Mouse (Mus musculus) embryonic facial prominence, embryonic 14.5 days (tissue): ENCODE results near the gene Ctr9. TPM values are rescaled to one million over a fixed set of nuclear protein-coding genes. Genes with fewer than 3 reads are reported as not detected.

ENCODE experiments used
- ATAC-seq: fragments of 200-750 bp; cut with Nextera tagmentation; 2 replicates; pipeline ENCODE4 v1.8.0; 2017; ENCODE audit warnings: low read depth, moderate number of reproducible peaks, moderate TSS enrichment
- DNase-seq: peaks from one replicate; pipeline ENCODE4 v3.0.0-alpha.2; 2015; ENCODE audit warnings: low spot score
- H3K27ac ChIP-seq: fragments of 300-500 bp; sonication (generic); replicated peaks from 2 replicates; pipeline ENCODE4 v1.5.1; 2014; ENCODE audit warnings: low read depth, mild to moderate bottlenecking, low read length, moderate library complexity
- H3K27me3 ChIP-seq: fragments of 300-500 bp; sonication (generic); replicated peaks from 2 replicates; pipeline ENCODE4 v1.6.1; 2014; ENCODE audit warnings: low read length; ENCODE audit not compliant: control insufficient read depth, insufficient read depth
- H3K36me3 ChIP-seq: fragments of 300-500 bp; sonication (generic); 2 replicates; pipeline ENCODE4 v1.6.1; 2014; ENCODE audit warnings: low read length, mixed read lengths; ENCODE audit not compliant: control insufficient read depth, insufficient read depth
- H3K4me1 ChIP-seq: fragments of 300-500 bp; sonication (generic); 2 replicates; pipeline ENCODE4 v1.6.1; 2014; ENCODE audit warnings: antibody characterized with exemption, low read length; ENCODE audit not compliant: control insufficient read depth, insufficient read depth
- H3K4me2 ChIP-seq: fragments of 300-500 bp; sonication (generic); 2 replicates; pipeline ENCODE4 v1.6.1; 2014; ENCODE audit warnings: low read depth, mild to moderate bottlenecking, low read length, moderate library complexity, mixed read lengths
- H3K4me3 ChIP-seq: fragments of 300-500 bp; sonication (generic); 2 replicates; pipeline ENCODE4 v1.5.1; 2014; ENCODE audit warnings: low read depth, mild to moderate bottlenecking, low read length
- H3K9ac ChIP-seq: fragments of 300-500 bp; sonication (generic); 2 replicates; pipeline ENCODE4 v1.6.1; 2014; ENCODE audit warnings: low read depth, mild to moderate bottlenecking, low read length, moderate library complexity, mixed read lengths
- H3K9me3 ChIP-seq: fragments of 300-500 bp; sonication (generic); 2 replicates; pipeline ENCODE4 v1.6.1; 2016; ENCODE audit warnings: low read length; ENCODE audit not compliant: control insufficient read depth
- WGBS: fragments of 180-500 bp; shearing (Covaris S2); extraction: QIAGEN DNeasy Blood & Tissue Kit; methylation state at CpG from one replicate; pipeline ENCODE4 v1.1.7; 2014; 5-methylcytosine and 5-hydroxymethylcytosine counted together
- polyA plus RNA-seq: library from polyadenylated mRNA; unstranded; fragments of >200 nt; fragmentation: Nextera tagmentation; extraction: Ambion mirVana; gene quantifications from 2 replicates; pipeline ENCODE4 v1.2.1, GENCODE M21; 2014

Ctr9 gene
- polyA plus RNA-seq, 1 experiment from 2014 or later, result 59.4 TPM

- no peak overlapping the region for H3K4me2 ChIP-seq
Observed at GRCm38 (mm10) chr7:111059527-111059926, 30.8 kb downstream of the Ctr9 start.

GRCm38 (mm10) chr7:111062971-111063370, 34.2 kb downstream of the Ctr9 start:
- Histone ChIP-seq H3K9ac (no peak overlapping the region), H3K36me3 (peaks cover 14% of the 10 kb centered on the region), H3K27me3 (no peaks in the 10 kb centered on the region), H3K9me3 (peaks cover 14% of the 10 kb centered on the region), H3K27ac (no peak overlapping the region), H3K4me2 (no peak overlapping the region), H3K4me1 (peaks cover 7% of the 10 kb centered on the region; the same call in 1 of the 2 replicates), H3K4me3 (no peak overlapping the region)
- no peak for ATAC-seq
- WGBS, result 92% methylated on average over 1 of the region's 1 CpGs
- no peak for DNase-seq

More at GRCm38 (mm10) chr7:111059527-111059926, 30.8 kb downstream of the Ctr9 start:
- WGBS, result 28% methylated on average over 5 of the region's 5 CpGs
- H3K36me3 ChIP-seq, result peaks cover 36% of the 10 kb centered on the region
- H3K27ac ChIP-seq, result no peak overlapping the region
- DNase-seq (no peak), ATAC-seq (no peak)
- peaks cover 7% of the 10 kb centered on the region; the same call in 1 of the 2 replicates for H3K4me1 ChIP-seq
- H3K4me3 ChIP-seq, result no peak overlapping the region
- 0 out of 2 replicates have a peak, but pooled peaks cover 8% of the 10 kb centered on the region for H3K9me3 ChIP-seq
- H3K9ac ChIP-seq, result no peak overlapping the region
- H3K27me3 ChIP-seq, result no peaks in the 10 kb centered on the region

- Histone ChIP-seq H3K9me3 (peaks cover 21% of the 10 kb centered on the region), H3K27me3 (no peaks in the 10 kb centered on the region), H3K27ac (no peak overlapping the region), H3K36me3 (peaks cover 62% of the 10 kb centered on the region), H3K4me3 (no peak overlapping the region), H3K9ac (no peak overlapping the region), H3K4me2 (no peak overlapping the region), H3K4me1 (no peaks in the 10 kb centered on the region)
- DNase-seq (no peak), ATAC-seq (no peak)
- 98% methylated on average over 3 of the region's 3 CpGs for WGBS
Observed at GRCm38 (mm10) chr7:111068181-111068580, 39.4 kb downstream of the Ctr9 start.

- Histone ChIP-seq H3K9me3 (peaks cover 15% of the 10 kb centered on the region), H3K4me2 (no peak overlapping the region), H3K4me1 (no peaks in the 10 kb centered on the region), H3K4me3 (no peak overlapping the region), H3K9ac (no peak overlapping the region), H3K27me3 (no peaks in the 10 kb centered on the region), H3K27ac (no peak overlapping the region), H3K36me3 (peaks cover 71% of the 10 kb centered on the region)
- DNase-seq (no peak), ATAC-seq (peak; percentile 27; the same call in 1 of the 2 replicates)
- WGBS, result 90% methylated on average over 7 of the region's 7 CpGs
Observed at GRCm38 (mm10) chr7:111069439-111070166, 40.9 kb downstream of the Ctr9 start.

- 98% methylated on average over 2 of the region's 2 CpGs for WGBS
- no peak overlapping the region for H3K9ac ChIP-seq
- no peak overlapping the region for H3K27ac ChIP-seq
- H3K27me3 ChIP-seq, result no peaks in the 10 kb centered on the region
- H3K36me3 ChIP-seq, result peaks cover 76% of the 10 kb centered on the region
- DNase-seq (no peak), ATAC-seq (0 out of 2 replicates have a peak, but pooled peaks have one; percentile 1)
- no peak overlapping the region for H3K4me3 ChIP-seq
- H3K4me2 ChIP-seq, result no peak overlapping the region
- H3K9me3 ChIP-seq, result peaks cover 15% of the 10 kb centered on the region
- H3K4me1 ChIP-seq, result no peaks in the 10 kb centered on the region
Observed at GRCm38 (mm10) chr7:111070167-111070496, 41.4 kb downstream of the Ctr9 start.

GRCm38 (mm10) chr7:111072410-111072809, 43.7 kb downstream of the Ctr9 start:
- ATAC-seq, result no peak
- peaks cover 97% of the 10 kb centered on the region for H3K36me3 ChIP-seq
- H3K4me1 ChIP-seq, result no peaks in the 10 kb centered on the region
- H3K9ac ChIP-seq, result no peak overlapping the region
- H3K4me3 ChIP-seq, result no peak overlapping the region
- no peak overlapping the region for H3K4me2 ChIP-seq
- no peak for DNase-seq
- peaks cover 15% of the 10 kb centered on the region for H3K9me3 ChIP-seq
- H3K27me3 ChIP-seq, result no peaks in the 10 kb centered on the region
- WGBS, result 93% methylated on average over 4 of the region's 4 CpGs
- H3K27ac ChIP-seq, result no peak overlapping the region

- DNase-seq (no peak), ATAC-seq (no peak)
- H3K27me3 ChIP-seq, result no peaks in the 10 kb centered on the region
- 92% methylated on average over 4 of the region's 4 CpGs for WGBS
- H3K9me3 ChIP-seq, result no peaks in the 10 kb centered on the region
- no peak overlapping the region for H3K4me2 ChIP-seq
- peaks cover 97% of the 10 kb centered on the region for H3K36me3 ChIP-seq
- H3K4me3 ChIP-seq, result no peak overlapping the region
- no peak overlapping the region for H3K27ac ChIP-seq
- H3K4me1 ChIP-seq, result peaks cover 10% of the 10 kb centered on the region; the same call in 1 of the 2 replicates
- no peak overlapping the region for H3K9ac ChIP-seq
Observed at GRCm38 (mm10) chr7:111075288-111075687, 46.5 kb downstream of the Ctr9 start.

GRCm38 (mm10) chr7:111078271-111078670, 49.5 kb downstream of the Ctr9 start:
- DNase-seq (no peak), ATAC-seq (no peak)
- 93% methylated on average over 4 of the region's 4 CpGs for WGBS
- Histone ChIP-seq H3K27me3 (no peaks in the 10 kb centered on the region), H3K4me1 (peaks cover 20% of the 10 kb centered on the region), H3K4me3 (no peak overlapping the region), H3K9ac (no peak overlapping the region), H3K36me3 (peaks cover 85% of the 10 kb centered on the region), H3K4me2 (no peak overlapping the region), H3K9me3 (no peaks in the 10 kb centered on the region), H3K27ac (no peak overlapping the region)

GRCm38 (mm10) chr7:111080026-111080425, 51.3 kb downstream of the Ctr9 start:
- peak overlapping the region; percentile 83 for H3K4me2 ChIP-seq
- peak overlapping the region; percentile 99; the same call in 1 of the 2 replicates for H3K4me3 ChIP-seq
- peaks cover 20% of the 10 kb centered on the region for H3K4me1 ChIP-seq
- H3K36me3 ChIP-seq, result peaks cover 67% of the 10 kb centered on the region
- DNase-seq, result no peak
- H3K9ac ChIP-seq, result 0 out of 2 replicates have a peak overlapping the region, but pooled peaks have one; percentile 2
- no peaks in the 10 kb centered on the region for H3K9me3 ChIP-seq
- ATAC-seq, result no peak
- no peaks in the 10 kb centered on the region for H3K27me3 ChIP-seq
- WGBS, result 84% methylated on average over 8 of the region's 8 CpGs
- H3K27ac ChIP-seq, result no peak overlapping the region
